Comparison of ENCODE assay signal across 8 mouse cellular contexts in the genomic region with DNA sequence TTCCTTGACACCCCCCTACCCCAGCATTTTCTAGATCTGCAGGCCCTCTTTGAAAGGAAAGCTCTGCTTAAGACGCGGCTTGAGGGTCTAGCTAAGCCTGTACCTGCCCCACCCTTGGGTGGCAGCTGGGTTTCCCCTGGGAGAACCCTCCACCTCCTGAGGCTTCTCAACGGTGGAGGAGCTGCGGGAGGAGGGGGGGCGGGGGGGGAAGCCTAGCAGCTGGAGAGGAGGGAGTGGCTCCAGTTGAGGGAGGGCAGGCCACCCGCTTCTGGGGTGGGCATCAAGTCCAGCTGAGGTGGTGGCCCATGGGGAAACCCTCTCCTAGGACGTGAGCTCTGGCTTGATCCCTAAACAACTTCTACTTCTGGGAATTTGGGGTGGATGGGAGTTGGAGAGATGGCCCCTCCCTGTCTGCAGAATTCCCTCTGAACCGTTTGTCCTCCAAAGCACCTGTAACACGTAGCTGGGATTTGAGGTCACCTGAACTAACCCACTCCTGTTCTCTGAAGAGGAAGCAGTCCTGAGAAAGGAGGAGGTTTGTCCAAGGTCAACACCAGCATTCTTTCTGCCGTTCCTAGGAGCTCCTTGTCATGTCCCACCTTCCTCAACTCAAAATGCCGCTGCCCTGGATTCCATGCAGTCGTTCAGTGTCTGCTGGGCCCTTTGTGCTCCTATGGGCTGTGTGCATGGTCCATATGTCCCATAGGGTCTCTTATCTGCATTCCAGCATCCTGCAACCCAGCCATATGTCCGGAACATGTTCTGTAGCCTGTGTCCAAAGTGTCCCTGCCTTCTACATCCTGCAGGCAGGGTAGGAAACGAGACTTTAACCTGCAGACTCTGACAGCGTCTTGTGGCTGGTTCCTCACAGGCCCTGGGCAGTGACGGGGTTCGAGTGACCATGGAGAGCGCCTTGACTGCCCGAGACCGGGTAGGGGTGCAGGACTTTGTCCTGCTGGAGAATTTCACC. TPM values are rescaled to one million over a fixed set of nuclear protein-coding genes. Genes with fewer than 3 reads are reported as not detected.
A peak's percentile ranks its signal among the peaks of the same experiment; 100 is the strongest.
DNase-seq lines count a peak whose midpoint lies in the region; ATAC-seq and TF ChIP-seq lines count a peak whose summit lies in the region.

No protein-coding gene starts in this region.

- 64% methylated on average over 20 of the region's 20 CpGs for WGBS in liver, adult 2 months
- 67% methylated on average over 19 of the region's 20 CpGs for WGBS in forebrain, embryonic 10.5 days
- 49% methylated on average over 20 of the region's 20 CpGs for whole genome bisulfite sequencing in kidney, postnatal 0 days
- WGBS in midbrain, embryonic 12.5 days = 66% methylated on average over 19 of the region's 20 CpGs

- H3K27ac ChIP-seq in liver, adult 2 months (replicated peaks; ENCODE audit: insufficient read depth, low read depth, low read length) = peak overlapping the region; percentile 84; the same call in 1 of the 2 replicates
- peak overlapping the region; percentile 87; the same call in 1 of the 2 replicates for H3K27ac ChIP-seq in forebrain, embryonic 10.5 days
- H3K27ac ChIP-seq in kidney, postnatal 0 days = peak overlapping the region; percentile 97
- no peak overlapping the region for H3K27ac ChIP-seq in midbrain, embryonic 12.5 days (replicated peaks)

- H3K4me1 ChIP-seq in liver, adult 2 months (ENCODE audit: control insufficient read depth, insufficient read depth, low read length) = peaks cover 48% of the 10 kb centered on the region
- H3K4me1 ChIP-seq in forebrain, embryonic 10.5 days = peaks cover 49% of the 10 kb centered on the region
- H3K4me1 ChIP-seq in kidney, postnatal 0 days (replicated peaks; ENCODE audit: insufficient read depth, low read length) = peaks cover 23% of the 10 kb centered on the region
- H3K4me1 ChIP-seq in midbrain, embryonic 12.5 days = peaks cover 35% of the 10 kb centered on the region

- peak overlapping the region; percentile 89 for H3K4me3 ChIP-seq in liver, adult 2 months (ENCODE audit: insufficient read depth, low read depth, low read length)
- H3K4me3 ChIP-seq in forebrain, embryonic 10.5 days = peak overlapping the region; percentile 82
- H3K4me3 ChIP-seq in kidney, postnatal 0 days (replicated peaks; ENCODE audit: low read depth, low read length) = peak overlapping the region; percentile 66
- peak overlapping the region; percentile 59 for H3K4me3 ChIP-seq in midbrain, embryonic 12.5 days

- DNase-seq in liver, adult 2 months (ENCODE audit: extremely low read depth, low read depth, low spot score) = no peak
- no peak for DNase-seq in liver
- no peak for DNase-seq in forebrain, embryonic 10.5 days (ENCODE audit: extremely low spot score, low spot score)
- no peak for DNase-seq in kidney, postnatal 0 days (ENCODE audit: low spot score)
- no peak for DNase-seq in frontal cortex, adult 2 months (ENCODE audit: extremely low spot score in 1 of 2, low spot score in 1 of 2)
- DNase-seq in embryo, embryonic 9.5 days (ENCODE audit: extremely low spot score) = no peak
- no peak for DNase-seq in natural killer cell, adult 2 months (ENCODE audit: low spot score in 2 of 2)

- no peaks in the 10 kb centered on the region for H3K36me3 ChIP-seq in liver, adult 2 months (ENCODE audit: control insufficient read depth, insufficient read depth, low read length)
- H3K36me3 ChIP-seq in forebrain, embryonic 10.5 days (replicated peaks) = peaks cover 31% of the 10 kb centered on the region
- peaks cover 36% of the 10 kb centered on the region for H3K36me3 ChIP-seq in kidney, postnatal 0 days (ENCODE audit: insufficient read depth, low read length)
- H3K36me3 ChIP-seq in midbrain, embryonic 12.5 days = 0 out of 2 replicates have a peak, but pooled peaks cover 2% of the 10 kb centered on the region

- H3K27me3 ChIP-seq in liver, adult 2 months (ENCODE audit: control insufficient read depth, insufficient read depth, low read length) = no peaks in the 10 kb centered on the region
- H3K27me3 ChIP-seq in forebrain, embryonic 10.5 days (ENCODE audit: poor library complexity, severe bottlenecking) = peaks cover 56% of the 10 kb centered on the region
- H3K27me3 ChIP-seq in kidney, postnatal 0 days (ENCODE audit: insufficient read depth, low read length) = no peaks in the 10 kb centered on the region
- H3K27me3 ChIP-seq in midbrain, embryonic 12.5 days = peaks cover 60% of the 10 kb centered on the region

- peak overlapping the region; percentile 85 for H3K9ac ChIP-seq in liver, adult 2 months (ENCODE audit: low read depth, low read length)
- peak overlapping the region; percentile 80 for H3K9ac ChIP-seq in kidney, postnatal 0 days (ENCODE audit: low read depth, low read length)
- no peak overlapping the region; the same call in 1 of the 2 replicates for H3K9ac ChIP-seq in midbrain, embryonic 12.5 days (replicated peaks)

- TF ChIP-seq CTCF in liver, adult 2 months (IDR thresholded peaks at IDR 0.05; ENCODE audit: low read depth, low read length) = no peak
- TF ChIP-seq CTCF in kidney, postnatal 0 days (IDR thresholded peaks at IDR 0.05; ENCODE audit: low read depth) = no peak

- no peak for ATAC-seq in kidney, postnatal 0 days (replicated peaks; ENCODE audit: low FRiP score, low read depth)
- no peak for ATAC-seq in midbrain, embryonic 12.5 days (ENCODE audit: low FRiP score, low read depth)

- H3K79me2 ChIP-seq in liver, adult 2 months (ENCODE audit: control insufficient read depth, insufficient read depth, low read length) = peaks cover 9% of the 10 kb centered on the region

- H3K4me2 ChIP-seq in kidney, postnatal 0 days (ENCODE audit: low read length) = peak overlapping the region; percentile 93
- H3K4me2 ChIP-seq in midbrain, embryonic 12.5 days (replicated peaks) = peak overlapping the region; percentile 98

- TF ChIP-seq POLR2A in liver, adult 2 months (IDR thresholded peaks at IDR 0.05; ENCODE audit: extremely low read depth, insufficient read depth, low read length) = no peak

- H3K9me3 ChIP-seq in forebrain, embryonic 10.5 days = no peaks in the 10 kb centered on the region
- no peaks in the 10 kb centered on the region for H3K9me3 ChIP-seq in kidney, postnatal 0 days (replicated peaks; ENCODE audit: low read length)
- no peaks in the 10 kb centered on the region for H3K9me3 ChIP-seq in midbrain, embryonic 12.5 days

RNA-seq across cellular contexts. Expression of gene Myo1c, which starts 6.6 kb away (rescaled TPM):
- total RNA-seq in liver, adult 2 months (2014; rRNA removed) = 15.6 and 17.9 TPM in 2 replicates
- 17.0 and 21.5 TPM in 2 replicates for polyA plus RNA-seq in liver, adult 2 months (2012; rRNA removed)
- 16.6 and 17.6 TPM in 2 replicates for polyA plus RNA-seq in forebrain, embryonic 10.5 days (2016; fragmentation: Nextera tagmentation; extraction: Ambion mirVana)
- 55.3 and 60.8 TPM in 2 replicates for polyA plus RNA-seq in kidney, postnatal 0 days (2015; fragmentation: Nextera tagmentation; extraction: Ambion mirVana)
- 15.5 and 16.4 TPM in 2 replicates for polyA plus RNA-seq in midbrain, embryonic 12.5 days (2016; fragmentation: Nextera tagmentation; extraction: Ambion mirVana)
- 15.8 and 19.3 TPM in 2 replicates for polyA plus RNA-seq in frontal cortex, adult 2 months (2012; rRNA removed)

RNA-seq across cellular contexts. Expression of gene Crk, which starts 22.2 kb away (rescaled TPM):
- 50.5 and 51.1 TPM in 2 replicates for total RNA-seq in liver, adult 2 months (2014; rRNA removed)
- polyA plus RNA-seq in liver, adult 2 months (2012; rRNA removed) = 47.7 and 57.5 TPM in 2 replicates
- polyA plus RNA-seq in forebrain, embryonic 10.5 days (2016; fragmentation: Nextera tagmentation; extraction: Ambion mirVana) = 122 and 130 TPM in 2 replicates
- 106 and 112 TPM in 2 replicates for polyA plus RNA-seq in kidney, postnatal 0 days (2015; fragmentation: Nextera tagmentation; extraction: Ambion mirVana)
- polyA plus RNA-seq in midbrain, embryonic 12.5 days (2016; fragmentation: Nextera tagmentation; extraction: Ambion mirVana) = 140 and 142 TPM in 2 replicates
- polyA plus RNA-seq in frontal cortex, adult 2 months (2012; rRNA removed) = 83.6 and 84.2 TPM in 2 replicates

RNA-seq across cellular contexts. Expression of gene Inpp5k, which starts 26.1 kb away (rescaled TPM):
- total RNA-seq in liver, adult 2 months (2014; rRNA removed) = 12.3 and 13.4 TPM in 2 replicates
- polyA plus RNA-seq in liver, adult 2 months (2012; rRNA removed) = 12.2 and 17.2 TPM in 2 replicates
- 14.1 and 16.0 TPM in 2 replicates for polyA plus RNA-seq in forebrain, embryonic 10.5 days (2016; fragmentation: Nextera tagmentation; extraction: Ambion mirVana)
- polyA plus RNA-seq in kidney, postnatal 0 days (2015; fragmentation: Nextera tagmentation; extraction: Ambion mirVana) = 35.9 and 38.6 TPM in 2 replicates
- polyA plus RNA-seq in midbrain, embryonic 12.5 days (2016; fragmentation: Nextera tagmentation; extraction: Ambion mirVana) = 27.2 and 28.4 TPM in 2 replicates
- 57.2 and 66.7 TPM in 2 replicates for polyA plus RNA-seq in frontal cortex, adult 2 months (2012; rRNA removed)
